Mouse (Mus musculus): ENCODE data around the gene Gpr180. TPM values are rescaled to one million over a fixed set of nuclear protein-coding genes. Genes with fewer than 3 reads are reported as not detected.

Gpr180 gene
- total and polyA plus RNA-seq, 2 experiments = 28.0 to 32.7 TPM

- Histone ChIP-seq H3K36me3 (ENCODE audit: control insufficient read depth, insufficient read depth, low read length) (no peaks in the 10 kb centered on the region), H3K9ac (ENCODE audit: low read depth, low read length) (no peak overlapping the region), H3K4me1 (ENCODE audit: control insufficient read depth, insufficient read depth, low read length) (no peaks in the 10 kb centered on the region), H3K79me2 (ENCODE audit: control insufficient read depth, insufficient read depth, low read length) (no peaks in the 10 kb centered on the region), H3K4me3 (ENCODE audit: insufficient read depth, low read depth, low read length) (no peak overlapping the region), H3K27ac (replicated peaks; ENCODE audit: insufficient read depth, low read depth, low read length) (no peak overlapping the region), H3K27me3 (ENCODE audit: control insufficient read depth, insufficient read depth, low read length) (no peaks in the 10 kb centered on the region; the same call in 1 of the 2 replicates)
- WGBS = 90% methylated on average over 9 of the region's 9 CpGs
- TF ChIP-seq POLR2A (IDR thresholded peaks at IDR 0.05; ENCODE audit: extremely low read depth, insufficient read depth, low read length) = no peak
- TF ChIP-seq CTCF (IDR thresholded peaks at IDR 0.05; ENCODE audit: low read depth, low read length) = no peak
- DNase-seq (ENCODE audit: extremely low read depth, low read depth, low spot score) = no peak
Observed at GRCm38 (mm10) chr14:118191442-118191841, 54.5 kb downstream of the Gpr180 start.

DNA sequence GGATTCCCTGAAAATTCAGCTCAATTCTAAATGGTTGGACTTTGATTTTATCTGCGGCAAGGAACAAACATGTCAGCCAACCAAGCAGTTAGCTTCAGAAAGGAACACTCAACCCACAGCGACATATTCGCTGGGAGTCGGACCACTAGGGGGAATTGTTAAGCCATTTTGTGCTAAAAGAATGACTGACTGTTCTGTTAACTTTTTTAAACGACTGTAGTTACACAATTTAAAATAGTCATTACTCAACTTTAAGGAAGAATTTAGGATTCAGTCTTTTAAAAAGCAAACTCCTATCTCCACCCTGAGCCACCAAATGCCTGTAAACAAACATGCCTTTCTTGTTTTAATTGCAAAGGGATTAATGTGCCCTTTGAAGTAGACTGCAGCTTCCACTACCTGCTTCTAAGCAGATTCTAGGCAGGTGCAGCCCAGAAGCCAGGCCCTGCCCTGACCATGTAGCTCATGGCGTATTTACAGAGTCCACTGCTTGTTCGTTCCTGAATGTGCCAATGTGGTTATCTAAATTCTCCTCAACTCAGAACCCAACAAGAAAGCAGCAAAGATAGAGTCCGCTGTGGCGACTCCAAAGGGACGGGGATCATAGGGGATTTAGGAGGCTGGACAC, 56.2 kb downstream of the Gpr180 start:
- Histone ChIP-seq H3K9ac (ENCODE audit: low read depth, low read length) (no peak overlapping the region), H3K79me2 (ENCODE audit: control insufficient read depth, insufficient read depth, low read length) (no peaks in the 10 kb centered on the region), H3K36me3 (ENCODE audit: control insufficient read depth, insufficient read depth, low read length) (no peaks in the 10 kb centered on the region), H3K27me3 (ENCODE audit: control insufficient read depth, insufficient read depth, low read length) (no peaks in the 10 kb centered on the region; the same call in 1 of the 2 replicates), H3K4me1 (ENCODE audit: control insufficient read depth, insufficient read depth, low read length) (no peaks in the 10 kb centered on the region), H3K27ac (replicated peaks; ENCODE audit: insufficient read depth, low read depth, low read length) (no peak overlapping the region), H3K4me3 (ENCODE audit: insufficient read depth, low read depth, low read length) (no peak overlapping the region)
- 46% methylated on average over 10 of the region's 10 CpGs for WGBS
- DNase-seq (ENCODE audit: extremely low read depth, low read depth, low spot score) = no peak
- no peak for TF ChIP-seq CTCF (IDR thresholded peaks at IDR 0.05; ENCODE audit: low read depth, low read length)
- no peak for TF ChIP-seq POLR2A (IDR thresholded peaks at IDR 0.05; ENCODE audit: extremely low read depth, insufficient read depth, low read length)

- no peak overlapping the region for H3K4me3 ChIP-seq (ENCODE audit: insufficient read depth, low read depth, low read length)
- H3K79me2 ChIP-seq (ENCODE audit: control insufficient read depth, insufficient read depth, low read length) = no peaks in the 10 kb centered on the region
- H3K4me1 ChIP-seq (ENCODE audit: control insufficient read depth, insufficient read depth, low read length) = no peaks in the 10 kb centered on the region
- no peak for DNase-seq (ENCODE audit: extremely low read depth, low read depth, low spot score)
- TF ChIP-seq CTCF (IDR thresholded peaks at IDR 0.05; ENCODE audit: low read depth, low read length) (no peak), POLR2A (IDR thresholded peaks at IDR 0.05; ENCODE audit: extremely low read depth, insufficient read depth, low read length) (no peak)
- no peaks in the 10 kb centered on the region; the same call in 1 of the 2 replicates for H3K27me3 ChIP-seq (ENCODE audit: control insufficient read depth, insufficient read depth, low read length)
- H3K9ac ChIP-seq (ENCODE audit: low read depth, low read length) = no peak overlapping the region
- WGBS = 39% methylated on average over 10 of the region's 10 CpGs
- H3K27ac ChIP-seq (replicated peaks; ENCODE audit: insufficient read depth, low read depth, low read length) = no peak overlapping the region
- no peaks in the 10 kb centered on the region for H3K36me3 ChIP-seq (ENCODE audit: control insufficient read depth, insufficient read depth, low read length)
Observed at GRCm38 (mm10) chr14:118193663-118194062, 56.7 kb downstream of the Gpr180 start.

DNA sequence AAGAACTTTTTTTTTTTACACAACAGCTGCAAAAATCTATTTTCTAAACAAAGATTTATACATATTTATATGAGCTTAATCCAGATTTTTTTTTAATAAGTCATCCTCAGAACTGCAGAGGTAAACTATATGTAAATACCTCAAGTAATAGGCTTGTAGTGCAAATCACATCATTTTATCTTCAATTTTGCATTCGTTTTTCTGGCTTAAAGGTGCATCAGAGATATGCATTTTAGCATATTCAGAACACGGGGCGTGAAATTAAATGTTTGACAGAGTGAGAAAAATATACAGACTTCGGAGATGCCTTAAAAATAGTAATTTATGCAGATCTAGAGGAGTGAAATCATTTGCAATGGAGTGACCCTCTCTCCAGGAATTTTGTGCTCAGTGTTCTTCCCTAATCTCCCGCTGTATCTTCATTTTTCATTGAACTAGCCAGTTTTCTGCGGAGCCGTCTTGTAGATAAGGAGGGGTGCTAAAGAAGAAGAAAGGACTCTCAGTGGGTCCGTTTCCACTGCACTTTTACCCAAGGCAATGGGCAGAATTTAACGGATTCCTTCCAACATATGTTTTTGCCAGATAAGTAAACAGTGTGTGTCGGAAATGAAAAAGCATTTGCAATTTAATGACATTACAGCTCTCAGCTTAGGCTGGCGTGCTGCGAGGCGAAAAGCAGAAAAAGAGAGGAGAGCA, 57.4 kb downstream of the Gpr180 start:
- H3K4me1 ChIP-seq (ENCODE audit: control insufficient read depth, insufficient read depth, low read length) = no peaks in the 10 kb centered on the region
- no peak overlapping the region for H3K27ac ChIP-seq (replicated peaks; ENCODE audit: insufficient read depth, low read depth, low read length)
- TF ChIP-seq CTCF (IDR thresholded peaks at IDR 0.05; ENCODE audit: low read depth, low read length) (no peak), POLR2A (IDR thresholded peaks at IDR 0.05; ENCODE audit: extremely low read depth, insufficient read depth, low read length) (no peak)
- H3K9ac ChIP-seq (ENCODE audit: low read depth, low read length) = no peak overlapping the region
- H3K27me3 ChIP-seq (ENCODE audit: control insufficient read depth, insufficient read depth, low read length) = no peaks in the 10 kb centered on the region; the same call in 1 of the 2 replicates
- no peaks in the 10 kb centered on the region for H3K79me2 ChIP-seq (ENCODE audit: control insufficient read depth, insufficient read depth, low read length)
- 65% methylated on average over 13 of the region's 13 CpGs for WGBS
- no peak overlapping the region for H3K4me3 ChIP-seq (ENCODE audit: insufficient read depth, low read depth, low read length)
- no peak for DNase-seq (ENCODE audit: extremely low read depth, low read depth, low spot score)
- no peaks in the 10 kb centered on the region for H3K36me3 ChIP-seq (ENCODE audit: control insufficient read depth, insufficient read depth, low read length)

DNA sequence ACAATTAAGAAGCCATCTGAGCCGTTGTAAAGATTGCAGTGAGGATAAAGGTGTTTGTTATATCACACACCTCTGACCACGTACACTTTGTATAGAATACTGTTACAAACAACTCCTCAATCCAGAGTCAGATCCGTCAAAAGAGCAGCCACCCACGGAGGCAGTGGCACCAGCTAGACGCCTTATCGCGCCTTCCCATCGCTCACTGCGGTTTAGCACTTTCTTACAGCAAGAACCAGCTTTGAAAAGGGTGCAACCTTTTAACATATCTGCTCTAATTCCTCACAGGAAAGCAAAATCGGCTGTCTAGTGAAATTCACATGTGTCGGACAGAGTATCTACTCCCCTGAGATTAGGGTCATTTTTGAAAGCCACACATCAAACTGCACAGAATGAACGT, 60.1 kb downstream of the Gpr180 start:
- Histone ChIP-seq H3K36me3 (ENCODE audit: control insufficient read depth, insufficient read depth, low read length) (no peaks in the 10 kb centered on the region), H3K9ac (ENCODE audit: low read depth, low read length) (no peak overlapping the region), H3K27me3 (ENCODE audit: control insufficient read depth, insufficient read depth, low read length) (no peaks in the 10 kb centered on the region), H3K79me2 (ENCODE audit: control insufficient read depth, insufficient read depth, low read length) (no peaks in the 10 kb centered on the region), H3K27ac (replicated peaks; ENCODE audit: insufficient read depth, low read depth, low read length) (no peak overlapping the region), H3K4me3 (ENCODE audit: insufficient read depth, low read depth, low read length) (no peak overlapping the region), H3K4me1 (ENCODE audit: control insufficient read depth, insufficient read depth, low read length) (no peaks in the 10 kb centered on the region)
- 74% methylated on average over 12 of the region's 12 CpGs for WGBS
- TF ChIP-seq POLR2A (IDR thresholded peaks at IDR 0.05; ENCODE audit: extremely low read depth, insufficient read depth, low read length) (no peak), CTCF (IDR thresholded peaks at IDR 0.05; ENCODE audit: low read depth, low read length) (no peak)
- DNase-seq (ENCODE audit: extremely low read depth, low read depth, low spot score) = no peak

DNA sequence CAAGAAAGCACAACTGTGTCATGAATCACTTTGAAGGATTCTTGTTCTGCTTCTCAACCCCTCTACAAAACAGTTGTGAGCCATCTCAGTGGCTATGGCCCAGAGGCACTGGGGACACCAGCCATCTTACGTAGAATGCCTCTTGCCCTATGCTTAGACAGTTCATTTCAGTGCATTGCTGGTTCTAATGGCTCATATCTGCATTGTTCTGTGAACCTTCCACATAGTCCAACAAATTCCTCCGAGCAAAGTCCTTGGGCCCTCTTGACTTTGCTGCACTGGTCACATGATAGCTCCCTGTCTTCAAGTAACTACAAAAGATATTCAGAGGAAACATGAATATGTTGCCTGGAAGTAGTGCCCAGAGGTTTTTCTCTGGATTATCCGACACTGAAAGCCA, 63.8 kb downstream of the Gpr180 start:
- DNase-seq (ENCODE audit: extremely low read depth, low read depth, low spot score) = no peak
- Histone ChIP-seq H3K9ac (ENCODE audit: low read depth, low read length) (no peak overlapping the region), H3K79me2 (ENCODE audit: control insufficient read depth, insufficient read depth, low read length) (no peaks in the 10 kb centered on the region), H3K36me3 (ENCODE audit: control insufficient read depth, insufficient read depth, low read length) (no peaks in the 10 kb centered on the region), H3K27me3 (ENCODE audit: control insufficient read depth, insufficient read depth, low read length) (no peaks in the 10 kb centered on the region), H3K4me1 (ENCODE audit: control insufficient read depth, insufficient read depth, low read length) (no peaks in the 10 kb centered on the region), H3K27ac (replicated peaks; ENCODE audit: insufficient read depth, low read depth, low read length) (no peak overlapping the region), H3K4me3 (ENCODE audit: insufficient read depth, low read depth, low read length) (no peak overlapping the region)
- 87% methylated on average over 3 of the region's 3 CpGs for WGBS
- TF ChIP-seq POLR2A (IDR thresholded peaks at IDR 0.05; ENCODE audit: extremely low read depth, insufficient read depth, low read length) = no peak
- no peak for TF ChIP-seq CTCF (IDR thresholded peaks at IDR 0.05; ENCODE audit: low read depth, low read length)

Measured in liver, adult 2 months (tissue).